Mouse (Mus musculus) ES-Bruce4 (cell line): ENCODE measurements around the gene Prss57.

Experiments used
- CTCF ChIP-seq: IDR thresholded peaks from one replicate; pipeline ENCODE4 v1.8.1; 2011; ENCODE audit warnings: low read depth, low read length
- EP300 ChIP-seq: IDR thresholded peaks from 2 replicates; pipeline ENCODE4 v1.6.1; 2011; ENCODE audit warnings: low read depth, low read length; ENCODE audit not compliant: insufficient read depth
- POLR2A ChIP-seq: IDR thresholded peaks from one replicate; pipeline ENCODE4 v1.8.1; 2011; ENCODE audit warnings: low read length; ENCODE audit not compliant: insufficient read depth

- no peak for TF ChIP-seq POLR2A
- TF ChIP-seq EP300 = no peak
- no peak for TF ChIP-seq CTCF
Measured at GRCm38 (mm10) chr10:79736706-79737105, 54.1 kb downstream of the Prss57 start.
